Mouse (Mus musculus) spleen, adult 2 months (tissue): ENCODE results near the gene Igfbp2.

Experiments
- CTCF ChIP-seq: fragments of 200-500 bp; IDR thresholded peaks from 2 replicates; pipeline ENCODE4 v1.5.1; 2011; ENCODE audit warnings: mild to moderate bottlenecking, inconsistent platforms; ENCODE audit not compliant: insufficient read depth, insufficient read length, insufficient replicate concordance; ENCODE audit errors: extremely low read depth
- POLR2A ChIP-seq: fragments of 200-500 bp; IDR thresholded peaks from 2 replicates; pipeline ENCODE4 v1.6.1; 2011; ENCODE audit warnings: low read depth, low read length, inconsistent platforms

DNA sequence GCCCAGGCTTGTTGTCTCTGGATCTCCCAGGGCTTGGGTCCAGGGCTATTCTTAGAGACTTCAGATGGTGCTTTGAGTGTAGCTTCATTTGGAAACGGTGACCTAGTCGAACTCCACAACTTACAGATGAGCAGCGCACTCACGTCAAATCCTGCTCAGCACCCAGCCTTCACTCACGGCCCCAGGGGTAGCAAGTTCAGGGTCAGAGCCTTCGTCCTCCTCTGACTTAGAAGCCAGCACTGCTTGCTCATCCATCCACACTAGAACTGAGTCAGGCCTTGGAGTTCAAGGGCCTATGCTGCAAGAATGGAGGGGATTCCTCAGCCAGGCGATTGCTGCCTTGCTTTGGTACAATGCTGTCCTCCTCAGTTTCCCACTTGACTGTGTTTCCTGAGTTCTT, 15.5 kb downstream of the Igfbp2 start:
- TF ChIP-seq POLR2A (no peak), CTCF (no peak)
